Mouse (Mus musculus) small intestine, adult 2 months (tissue): Measurements from ENCODE around the gene Plekhh1.

Experiments
- CTCF ChIP-seq: fragments of 200-500 bp; IDR thresholded peaks from 2 replicates; pipeline ENCODE4 v1.5.1; 2012; ENCODE audit warnings: low read depth, mild to moderate bottlenecking, control low read depth, inconsistent platforms, low read length, moderate library complexity, mixed read lengths; ENCODE audit not compliant: insufficient replicate concordance, insufficient read length; ENCODE audit errors: extremely low read depth
- POLR2A ChIP-seq: fragments of 200-500 bp; IDR thresholded peaks from 2 replicates; pipeline ENCODE4 v1.6.1; 2012; ENCODE audit warnings: low read depth, mild to moderate bottlenecking, control low read depth, inconsistent platforms, low read length, moderate library complexity

DNA sequence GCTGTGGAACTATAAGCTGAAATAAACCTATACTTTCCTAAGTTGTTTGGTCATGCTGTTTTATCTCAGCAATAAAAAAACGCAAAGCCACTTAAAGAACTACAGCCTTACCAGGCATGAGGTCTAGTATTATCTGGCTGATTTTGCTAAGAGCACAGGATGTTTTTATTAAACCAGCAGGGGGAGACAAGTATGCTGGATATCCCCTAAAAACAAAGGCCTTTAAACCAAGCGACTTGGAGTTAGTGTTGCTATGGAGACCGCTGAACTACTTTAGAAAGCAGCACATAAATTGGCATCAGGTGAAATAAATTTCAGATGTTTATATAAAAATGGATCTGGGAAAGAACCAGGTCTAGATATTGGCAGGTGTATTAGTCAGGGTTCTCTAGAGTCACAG, 93.9 kb downstream of the Plekhh1 start:
- TF ChIP-seq CTCF (no peak), POLR2A (no peak)
